Mouse (Mus musculus) ovary, postnatal 14 days (tissue): ENCODE data around the gene Cela3b.

Experiments
- DNase-seq: peaks from one replicate; pipeline ENCODE4 v3.0.0; 2022; ENCODE audit warnings: low spot score

Cela3b gene

DNA sequence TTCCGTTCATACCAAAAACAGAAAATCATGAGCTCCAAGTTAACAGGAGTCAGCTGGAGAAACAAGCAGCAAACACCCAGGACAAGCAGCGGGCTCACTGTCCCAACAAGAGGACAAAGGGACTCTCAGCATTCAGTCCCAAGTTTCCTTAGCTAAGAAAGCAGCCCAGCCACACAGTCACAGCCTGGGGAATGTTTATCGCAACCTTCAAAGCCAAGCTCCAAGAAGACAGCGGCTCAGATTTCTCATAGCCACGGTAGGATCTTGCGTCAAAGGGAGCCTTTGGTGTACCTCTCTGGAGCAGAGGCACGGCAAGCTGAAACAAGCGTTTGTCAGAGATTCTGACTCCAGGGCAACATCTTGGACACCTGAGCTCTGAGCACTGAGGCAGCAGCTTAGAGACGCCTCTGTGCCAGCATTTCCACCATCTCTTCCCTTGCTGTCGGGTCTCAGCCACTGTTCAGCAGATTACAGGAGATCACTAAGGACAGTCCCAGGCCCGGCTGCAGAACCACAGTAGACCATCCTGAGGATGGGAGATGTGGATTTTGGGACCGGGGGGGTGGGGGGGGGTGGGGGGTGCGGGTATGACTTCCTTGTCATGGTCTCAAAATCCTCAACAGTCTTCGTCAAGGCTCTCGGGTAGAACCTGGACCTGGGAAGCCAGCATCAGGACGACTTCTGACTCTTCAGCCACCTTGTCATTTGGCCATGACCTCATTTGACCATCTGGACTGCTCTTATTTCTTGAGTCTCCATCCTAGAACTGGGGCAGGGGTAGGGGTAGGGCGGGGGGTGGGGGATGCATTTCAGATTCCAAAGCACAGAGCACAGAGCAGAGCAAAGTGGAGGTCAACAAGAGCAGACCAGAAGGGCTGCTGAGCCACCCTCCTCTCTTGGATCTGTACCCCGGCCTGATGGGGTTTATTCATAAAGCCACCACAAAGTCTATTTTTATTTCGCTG lies 54.7 kb downstream of the Cela3b start:
- DNase-seq = no peak

DNA sequence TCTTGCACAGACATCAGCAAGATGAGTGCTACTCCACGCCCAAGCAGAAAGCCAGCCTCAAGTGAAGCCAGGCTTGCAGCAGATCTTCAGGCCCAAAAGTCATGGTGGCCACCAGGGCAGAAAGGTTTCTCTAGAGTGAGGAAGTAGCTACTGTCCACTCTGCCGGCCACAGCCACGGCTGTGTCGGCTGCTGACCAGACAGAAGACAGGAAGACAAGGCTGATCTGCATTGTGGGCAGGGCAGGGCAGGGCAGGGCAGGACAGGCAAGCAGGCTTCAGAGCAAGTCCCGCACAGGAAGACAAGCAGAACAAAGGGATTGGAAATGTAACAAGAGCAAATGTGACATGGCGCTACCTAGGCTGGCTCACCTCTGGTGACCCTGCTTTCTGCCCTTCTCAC lies 56.6 kb downstream of the Cela3b start:
- DNase-seq = no peak

GRCm38 (mm10) chr4:137371596-137372523 lies 58.5 kb downstream of the Cela3b start:
- no peak for DNase-seq
